Mouse (Mus musculus): ENCODE results near the gene Mmp7.

Gene Mmp7

GRCm38 (mm10) chr9:7742696-7743095 lies 50.8 kb downstream of the Mmp7 start:
- no peak for DNase-seq (ENCODE audit: low read depth, low spot score)

- DNase-seq (ENCODE audit: low read depth, low spot score): no peak
Measured at GRCm38 (mm10) chr9:7744156-7744555, 52.3 kb downstream of the Mmp7 start.

GRCm38 (mm10) chr9:7748881-7749280 lies 57.0 kb downstream of the Mmp7 start:
- DNase-seq (ENCODE audit: low read depth, low spot score): no peak
